Mouse (Mus musculus): ENCODE data around the gene Pms2. TPM values are rescaled to one million over a fixed set of nuclear protein-coding genes. Genes with fewer than 3 reads are reported as not detected.

Pms2 gene
- total RNA-seq (2021) = 10 to 100 TPM; 17.0 to 19.2 TPM
- long read RNA-seq, experiment 1, full-length matches to known transcripts = 15 of 26 reads
- long read RNA-seq, experiment 1, partial matches to known transcripts = 3 of 26 reads
- long read RNA-seq, experiment 1, other reads (novel, unspliced or antisense) = 8 of 26 reads
- long read RNA-seq, experiment 2, full-length matches to known transcripts = 8 of 17 reads
- long read RNA-seq, experiment 2, partial matches to known transcripts = 3 of 17 reads
- long read RNA-seq, experiment 2, other reads (novel, unspliced or antisense) = 6 of 17 reads

GRCm38 (mm10) chr5:143909417-143910400 lies at the start of gene Pms2, which contains the start of gene Aimp2:
Gene Pms2 (plus strand): TSS chr5:143909964.
Gene Aimp2 (minus strand): TSS chr5:143909847.
- no peak for TF ChIP-seq CTCF (IDR thresholded peaks at IDR 0.05)
- intact Hi-C loops (cut with DNase I) = loop anchor here (1.0 kb wide), 1 partner anchor 66 kb away; no protein-coding TSS in a partner anchor
- peak within 1 kb of the TSS; percentile 91 for H3K4me3 ChIP-seq
- peak within 1 kb of the TSS; percentile 92 for H3K27ac ChIP-seq
- DNase-seq (ENCODE audit: extremely low spot score in 1 of 2, low spot score in 2 of 2) = peak; percentile 94 to 96

- TF ChIP-seq CTCF (IDR thresholded peaks at IDR 0.05) = no peak
- H3K27ac ChIP-seq = no peak overlapping the region
- DNase-seq (ENCODE audit: extremely low spot score in 1 of 2, low spot score in 2 of 2) = no peak
- no peak overlapping the region for H3K4me3 ChIP-seq
- intact Hi-C loops (cut with DNase I) = no loop called here
These were observed 38.1 kb upstream of the Pms2 start for GRCm38 (mm10) chr5:143871547-143872169.

GRCm38 (mm10) chr5:143874571-143874970 lies 35.2 kb upstream of the Pms2 start:
- Histone ChIP-seq H3K4me3 (no peak overlapping the region), H3K27ac (no peak overlapping the region)
- DNase-seq (ENCODE audit: extremely low spot score in 1 of 2, low spot score in 2 of 2) = no peak
- intact Hi-C loops (cut with DNase I) = no loop called here
- TF ChIP-seq CTCF (IDR thresholded peaks at IDR 0.05) = no peak

- no peak for TF ChIP-seq CTCF (IDR thresholded peaks at IDR 0.05)
- no peak overlapping the region for H3K27ac ChIP-seq
- intact Hi-C loops (cut with DNase I) = no loop called here
- no peak overlapping the region for H3K4me3 ChIP-seq
- DNase-seq (ENCODE audit: extremely low spot score in 1 of 2, low spot score in 2 of 2) = no peak
These were observed 24.5 kb upstream of the Pms2 start for GRCm38 (mm10) chr5:143885274-143885673.

GRCm38 (mm10) chr5:143890741-143891140 lies 19.0 kb upstream of the Pms2 start:
- Histone ChIP-seq H3K4me3 (no peak overlapping the region), H3K27ac (no peak overlapping the region)
- TF ChIP-seq CTCF (IDR thresholded peaks at IDR 0.05) = no peak
- intact Hi-C loops (cut with DNase I) = no loop called here
- DNase-seq (ENCODE audit: extremely low spot score in 1 of 2, low spot score in 2 of 2) = no peak

GRCm38 (mm10) chr5:143892255-143892886 lies 17.4 kb upstream of the Pms2 start:
- no peak for DNase-seq (ENCODE audit: extremely low spot score in 1 of 2, low spot score in 2 of 2)
- peak; percentile 44 for TF ChIP-seq CTCF (IDR thresholded peaks at IDR 0.05)
- Histone ChIP-seq H3K27ac (no peak overlapping the region), H3K4me3 (no peak overlapping the region)
- intact Hi-C loops (cut with DNase I) = no loop called here

- H3K4me3 ChIP-seq = no peak overlapping the region
- intact Hi-C loops (cut with DNase I) = no loop called here
- no peak overlapping the region for H3K27ac ChIP-seq
- no peak for DNase-seq (ENCODE audit: extremely low spot score in 1 of 2, low spot score in 2 of 2)
- no peak for TF ChIP-seq CTCF (IDR thresholded peaks at IDR 0.05)
These were observed 16.4 kb upstream of the Pms2 start for GRCm38 (mm10) chr5:143893396-143893795.

- H3K4me3 ChIP-seq = no peak within 1 kb of the TSS
- intact Hi-C loops (cut with DNase I) = no loop called here
- no peak for DNase-seq (ENCODE audit: extremely low spot score in 1 of 2, low spot score in 2 of 2)
These were observed 12.0 kb upstream of the Pms2 start, which contains the start of gene Ankrd61 for GRCm38 (mm10) chr5:143897635-143898330. Gene Ankrd61 (minus strand): TSS chr5:143897685.

GRCm38 (mm10) chr5:143902111-143902510 lies 7.7 kb upstream of the Pms2 start:
- intact Hi-C loops (cut with DNase I) = no loop called here
- DNase-seq (ENCODE audit: extremely low spot score in 1 of 2, low spot score in 2 of 2) = peak in 1 of 2 experiments; percentile 34
- TF ChIP-seq CTCF (IDR thresholded peaks at IDR 0.05) = no peak
- no peak overlapping the region for H3K4me3 ChIP-seq
- H3K27ac ChIP-seq = peak overlapping the region; percentile 15; the same call in 1 of the 2 replicates

More at GRCm38 (mm10) chr5:143897635-143898330, 12.0 kb upstream of the Pms2 start, which contains the start of gene Ankrd61:
- TF ChIP-seq CTCF (IDR thresholded peaks at IDR 0.05) = no peak
- H3K27ac ChIP-seq = no peak within 1 kb of the TSS

- TF ChIP-seq CTCF (IDR thresholded peaks at IDR 0.05) = no peak
- no peak overlapping the region for H3K27ac ChIP-seq
- intact Hi-C loops (cut with DNase I) = no loop called here
- DNase-seq (ENCODE audit: extremely low spot score in 1 of 2, low spot score in 2 of 2) = no peak
- no peak overlapping the region for H3K4me3 ChIP-seq
These were observed 6.0 kb upstream of the Pms2 start for GRCm38 (mm10) chr5:143903813-143904212.

- Histone ChIP-seq H3K27ac (no peak overlapping the region), H3K4me3 (no peak overlapping the region)
- TF ChIP-seq CTCF (IDR thresholded peaks at IDR 0.05) = no peak
- intact Hi-C loops (cut with DNase I) = no loop called here
- no peak for DNase-seq (ENCODE audit: extremely low spot score in 1 of 2, low spot score in 2 of 2)
These were observed 3.3 kb upstream of the Pms2 start for GRCm38 (mm10) chr5:143906429-143906828.
